Mouse (Mus musculus): ENCODE measurements around the gene Cnnm4. TPM values are rescaled to one million over a fixed set of nuclear protein-coding genes. Genes with fewer than 3 reads are reported as not detected.

The Cnnm4 gene
- total RNA-seq, 1 experiment, result 10.7 TPM

DNA sequence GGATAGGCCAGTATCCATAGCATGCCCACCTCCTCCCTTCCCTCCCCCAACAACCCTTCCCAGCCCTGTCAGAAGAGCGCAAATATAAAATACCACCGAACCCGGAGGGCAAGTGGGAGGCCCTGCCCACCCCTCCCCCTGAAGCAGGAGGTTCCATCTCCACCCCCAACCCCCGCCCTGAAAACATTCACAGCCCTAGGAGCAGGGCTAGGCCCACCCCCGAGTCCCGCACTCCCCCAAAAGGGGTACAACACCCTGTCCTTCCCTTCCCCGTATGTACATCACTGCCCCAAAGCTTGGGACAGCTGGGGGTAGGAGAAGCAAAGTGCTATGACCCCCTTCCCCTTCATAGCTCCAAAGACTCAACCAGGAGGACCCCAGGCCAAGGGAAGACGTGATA, 77.4 kb downstream of the Cnnm4 start:
- no peaks in the 10 kb centered on the region for H3K9me3 ChIP-seq (ENCODE audit: control insufficient read depth, insufficient read depth, low read depth, low read length)
- DNase-seq (ENCODE audit: low read depth, low spot score), result no peak
- in situ Hi-C loops (cut with MboI; ENCODE audit: low sequenced_read_pairs in 2 of 2, unreplicated experiment in 2 of 2), result loop anchor here in 1 of 2 experiments (5.0 kb wide), 1 partner anchor 74 kb away; no protein-coding TSS in a partner anchor
- TF ChIP-seq ZNF384 (IDR thresholded peaks at IDR 0.05; ENCODE audit: low read depth, low read length) (no peak), CHD2 (IDR thresholded peaks at IDR 0.05; ENCODE audit: low read depth, low read length) (no peak), MAFK (IDR thresholded peaks at IDR 0.05; ENCODE audit: insufficient read depth, low read depth, low read length) (no peak), HCFC1 (IDR thresholded peaks at IDR 0.05; ENCODE audit: borderline replicate concordance, insufficient read depth, low read length) (no peak), ZC3H11A (IDR thresholded peaks at IDR 0.05; ENCODE audit: borderline replicate concordance, low read depth, low read length) (no peak)
- H3K4me3 ChIP-seq (ENCODE audit: insufficient read depth in 1 of 2, low read depth in 1 of 2, low read length in 2 of 2, poor library complexity in 1 of 2, severe bottlenecking in 1 of 2), result no peak overlapping the region
- H3K27ac ChIP-seq (ENCODE audit: insufficient read depth, low read depth, low read length, poor library complexity, severe bottlenecking), result no peak overlapping the region
- H3K36me3 ChIP-seq (ENCODE audit: control insufficient read depth, insufficient read depth, low read length, poor library complexity, severe bottlenecking), result peaks cover 22% of the 10 kb centered on the region
- H3K9ac ChIP-seq (ENCODE audit: insufficient read depth, low read depth, low read length, poor library complexity, severe bottlenecking), result no peak overlapping the region
- peaks cover 2 to 7% of the 10 kb centered on the region in 2 experiments; a peak in 1 of 4 replicates for H3K4me1 ChIP-seq (ENCODE audit: control insufficient read depth in 2 of 2, insufficient read depth in 2 of 2, low read length in 2 of 2, poor library complexity in 1 of 2)

DNA sequence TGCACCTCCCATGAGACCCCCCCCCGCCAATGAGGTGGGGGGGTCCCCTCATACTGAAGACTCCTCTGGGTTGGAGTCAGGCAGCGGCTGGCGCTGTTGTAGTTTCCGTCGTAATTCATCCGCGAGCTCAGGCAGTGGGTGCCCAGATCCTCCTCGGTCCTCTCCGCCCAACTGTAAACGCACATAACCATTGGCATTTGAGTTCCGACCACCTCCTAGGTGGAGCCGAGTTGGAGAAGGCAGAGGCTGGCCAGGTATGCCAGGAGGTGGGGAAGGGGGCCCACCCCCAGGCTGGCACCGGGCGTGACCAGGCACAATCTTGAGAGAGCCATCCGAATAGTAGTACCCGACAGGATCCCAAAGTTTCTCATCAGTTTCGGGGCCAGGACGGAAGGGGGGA, 78.1 kb downstream of the Cnnm4 start:
- TF ChIP-seq CHD2 (IDR thresholded peaks at IDR 0.05; ENCODE audit: low read depth, low read length) (no peak), HCFC1 (IDR thresholded peaks at IDR 0.05; ENCODE audit: borderline replicate concordance, insufficient read depth, low read length) (no peak), MAFK (IDR thresholded peaks at IDR 0.05; ENCODE audit: insufficient read depth, low read depth, low read length) (no peak), ZC3H11A (IDR thresholded peaks at IDR 0.05; ENCODE audit: borderline replicate concordance, low read depth, low read length) (no peak), ZNF384 (IDR thresholded peaks at IDR 0.05; ENCODE audit: low read depth, low read length) (no peak)
- in situ Hi-C loops (cut with MboI; ENCODE audit: low sequenced_read_pairs in 2 of 2, unreplicated experiment in 2 of 2), result loop anchor here in 1 of 2 experiments (5.0 kb wide), 1 partner anchor 73 kb away; no protein-coding TSS in a partner anchor
- Histone ChIP-seq H3K9me3 (ENCODE audit: control insufficient read depth, insufficient read depth, low read depth, low read length) (no peaks in the 10 kb centered on the region), H3K36me3 (ENCODE audit: control insufficient read depth, insufficient read depth, low read length, poor library complexity, severe bottlenecking) (peaks cover 22% of the 10 kb centered on the region), H3K9ac (ENCODE audit: insufficient read depth, low read depth, low read length, poor library complexity, severe bottlenecking) (no peak overlapping the region), H3K4me3 (ENCODE audit: insufficient read depth in 1 of 2, low read depth in 1 of 2, low read length in 2 of 2, poor library complexity in 1 of 2, severe bottlenecking in 1 of 2) (no peak overlapping the region), H3K27ac (ENCODE audit: insufficient read depth, low read depth, low read length, poor library complexity, severe bottlenecking) (no peak overlapping the region), H3K4me1 (ENCODE audit: control insufficient read depth in 2 of 2, insufficient read depth in 2 of 2, low read length in 2 of 2, poor library complexity in 1 of 2) (peaks cover 2 to 7% of the 10 kb centered on the region in 2 experiments; a peak in 1 of 4 replicates)
- DNase-seq (ENCODE audit: low read depth, low spot score), result no peak

DNA sequence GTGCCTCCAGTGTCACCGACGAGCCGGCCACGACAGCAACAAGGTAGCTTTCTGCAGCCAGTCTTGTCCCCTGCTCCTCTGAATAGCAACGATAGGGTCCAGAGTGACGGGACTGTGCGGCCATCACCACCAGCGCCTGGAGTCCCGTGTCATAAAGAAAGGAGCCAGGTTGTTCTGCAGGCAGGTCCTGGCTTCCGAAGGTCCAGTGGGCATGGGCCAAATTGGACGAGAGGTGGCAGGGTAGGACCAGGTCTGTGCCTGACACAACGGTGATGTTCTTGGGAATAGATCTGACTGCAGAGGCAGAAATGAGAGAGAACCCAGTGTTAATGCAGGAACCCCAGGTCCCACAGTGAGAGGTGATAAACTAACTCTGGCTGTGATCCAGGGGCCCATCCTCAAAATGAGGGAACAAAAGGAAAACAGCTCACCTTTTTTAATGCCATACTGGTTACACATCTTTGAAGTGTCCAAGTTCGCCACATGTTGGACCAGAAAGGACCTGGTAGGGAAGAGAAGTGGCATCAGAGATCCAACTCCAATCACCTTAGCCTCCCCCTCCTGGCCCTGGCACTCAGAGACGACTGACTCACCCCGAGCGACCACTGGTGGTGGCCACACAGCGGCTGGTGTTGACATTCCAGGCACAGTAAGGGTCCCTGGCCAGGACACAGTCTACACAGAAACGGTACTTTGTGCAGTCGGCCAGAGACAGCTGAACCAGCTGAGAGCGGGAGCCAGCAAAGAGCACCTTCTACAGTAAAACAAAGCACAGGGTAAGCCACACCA, 78.8 kb downstream of the Cnnm4 start:
- Histone ChIP-seq H3K36me3 (ENCODE audit: control insufficient read depth, insufficient read depth, low read length, poor library complexity, severe bottlenecking) (peaks cover 22% of the 10 kb centered on the region), H3K9ac (ENCODE audit: insufficient read depth, low read depth, low read length, poor library complexity, severe bottlenecking) (no peak overlapping the region), H3K4me1 (ENCODE audit: control insufficient read depth in 2 of 2, insufficient read depth in 2 of 2, low read length in 2 of 2, poor library complexity in 1 of 2) (peaks cover 4 to 8% of the 10 kb centered on the region in 2 experiments; a peak in 2 of 4 replicates), H3K27ac (ENCODE audit: insufficient read depth, low read depth, low read length, poor library complexity, severe bottlenecking) (no peak overlapping the region), H3K9me3 (ENCODE audit: control insufficient read depth, insufficient read depth, low read depth, low read length) (no peaks in the 10 kb centered on the region), H3K4me3 (ENCODE audit: insufficient read depth in 1 of 2, low read depth in 1 of 2, low read length in 2 of 2, poor library complexity in 1 of 2, severe bottlenecking in 1 of 2) (no peak overlapping the region)
- no peak for TF ChIP-seq ZC3H11A (IDR thresholded peaks at IDR 0.05; ENCODE audit: borderline replicate concordance, low read depth, low read length)
- TF ChIP-seq ZNF384 (IDR thresholded peaks at IDR 0.05; ENCODE audit: low read depth, low read length), result no peak
- no peak for TF ChIP-seq MAFK (IDR thresholded peaks at IDR 0.05; ENCODE audit: insufficient read depth, low read depth, low read length)
- TF ChIP-seq HCFC1 (IDR thresholded peaks at IDR 0.05; ENCODE audit: borderline replicate concordance, insufficient read depth, low read length), result no peak
- TF ChIP-seq CHD2 (IDR thresholded peaks at IDR 0.05; ENCODE audit: low read depth, low read length), result no peak
- in situ Hi-C loops (cut with MboI; ENCODE audit: low sequenced_read_pairs in 2 of 2, unreplicated experiment in 2 of 2), result no loop called here
- no peak for DNase-seq (ENCODE audit: low read depth, low spot score)

DNA sequence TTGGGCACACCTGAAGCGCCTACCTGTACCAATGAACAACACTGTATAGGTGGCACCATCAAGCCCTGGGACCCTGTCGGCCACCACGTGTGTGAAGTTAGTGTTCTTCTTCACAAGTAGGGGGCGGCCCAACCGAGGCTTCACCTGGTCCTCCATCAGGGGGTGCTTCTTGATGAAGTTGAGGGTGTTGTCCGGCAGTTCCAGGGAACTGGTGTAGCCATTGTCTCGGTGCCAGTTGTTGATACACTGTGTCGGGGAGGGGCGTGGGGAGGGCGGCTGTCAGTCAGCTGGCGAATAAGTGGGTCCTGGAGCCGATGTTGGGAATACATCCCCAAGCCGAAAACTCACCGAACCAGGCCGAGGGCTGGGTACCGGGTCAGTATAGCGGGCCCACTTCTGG, 80.5 kb downstream of the Cnnm4 start:
- Histone ChIP-seq H3K4me1 (ENCODE audit: control insufficient read depth in 2 of 2, insufficient read depth in 2 of 2, low read length in 2 of 2, poor library complexity in 1 of 2) (peaks cover 3 to 16% of the 10 kb centered on the region in 2 experiments; a peak in 2 of 4 replicates), H3K36me3 (ENCODE audit: control insufficient read depth, insufficient read depth, low read length, poor library complexity, severe bottlenecking) (peaks cover 22% of the 10 kb centered on the region), H3K27ac (ENCODE audit: insufficient read depth, low read depth, low read length, poor library complexity, severe bottlenecking) (no peak overlapping the region), H3K4me3 (ENCODE audit: insufficient read depth in 1 of 2, low read depth in 1 of 2, low read length in 2 of 2, poor library complexity in 1 of 2, severe bottlenecking in 1 of 2) (no peak overlapping the region), H3K9me3 (ENCODE audit: control insufficient read depth, insufficient read depth, low read depth, low read length) (no peaks in the 10 kb centered on the region), H3K9ac (ENCODE audit: insufficient read depth, low read depth, low read length, poor library complexity, severe bottlenecking) (no peak overlapping the region)
- DNase-seq (ENCODE audit: low read depth, low spot score), result no peak
- no peak for TF ChIP-seq MAFK (IDR thresholded peaks at IDR 0.05; ENCODE audit: insufficient read depth, low read depth, low read length)
- TF ChIP-seq HCFC1 (IDR thresholded peaks at IDR 0.05; ENCODE audit: borderline replicate concordance, insufficient read depth, low read length), result no peak
- no peak for TF ChIP-seq ZC3H11A (IDR thresholded peaks at IDR 0.05; ENCODE audit: borderline replicate concordance, low read depth, low read length)
- no peak for TF ChIP-seq ZNF384 (IDR thresholded peaks at IDR 0.05; ENCODE audit: low read depth, low read length)
- TF ChIP-seq CHD2 (IDR thresholded peaks at IDR 0.05; ENCODE audit: low read depth, low read length), result no peak
- in situ Hi-C loops (cut with MboI; ENCODE audit: low sequenced_read_pairs in 2 of 2, unreplicated experiment in 2 of 2), result no loop called here

Measured in ES-E14 (cell line).